16 mouse cellular contexts compared by ENCODE assay signal in genomic region chr11:98384216-98384615, GRCm38 (mm10). TPM values are rescaled to one million over a fixed set of nuclear protein-coding genes. Genes with fewer than 3 reads are reported as not detected.
DNase-seq lines count a peak whose midpoint lies in the region; ATAC-seq and TF ChIP-seq lines count a peak whose summit lies in the region.
"Had no signal": no experiment of that assay in that cellular context is flagged by ENCODE, and none has a peak within 500 bp of the region (broad histone marks: within the 10 kb centered on the region; RNA-seq: fewer than 3 reads in every experiment).

No protein-coding gene starts in this region.

- ATAC-seq in heart, embryonic 12.5 days (ENCODE audit: insufficient number of reproducible peaks, low FRiP score) = no peak
- ATAC-seq in kidney, embryonic 16.5 days (ENCODE audit: low FRiP score, low TSS enrichment) = no peak

- DNase-seq in cerebellum, postnatal 25 days = peak; percentile 40 to 59
- no peak for DNase-seq in cerebellum, adult 11 months
- no peak for DNase-seq in heart, adult 18-20 months
- DNase-seq in kidney, adult 2 months = no peak
- DNase-seq in embryonic facial prominence, embryonic 10.5 days (ENCODE audit: low spot score) = no peak
- DNase-seq in layer of hippocampus, adult 9-11 months = no peak
- DNase-seq: kidney, adult 9 months; liver, postnatal 0 days; right cerebral cortex, postnatal 14 days; thymus, postnatal 25 days had no signal

- H3K27me3 ChIP-seq in heart, embryonic 12.5 days (replicated peaks) = peaks cover 37% of the 10 kb centered on the region
- peaks cover 27% of the 10 kb centered on the region for H3K27me3 ChIP-seq in kidney, embryonic 16.5 days (ENCODE audit: insufficient read depth, low read length)
- no peaks in the 10 kb centered on the region for H3K27me3 ChIP-seq in kidney, adult 2 months (replicated peaks; ENCODE audit: control insufficient read depth, insufficient read depth, low read length)
- peaks cover 62% of the 10 kb centered on the region for H3K27me3 ChIP-seq in embryonic facial prominence, embryonic 10.5 days (replicated peaks; ENCODE audit: low read depth, poor library complexity, severe bottlenecking)

- peak overlapping the region; percentile 92 for H3K27ac ChIP-seq in heart, embryonic 12.5 days (ENCODE audit: poor library complexity, severe bottlenecking)
- H3K27ac ChIP-seq in kidney, embryonic 16.5 days (ENCODE audit: low read length) = peak overlapping the region; percentile 54
- no peak overlapping the region for H3K27ac ChIP-seq in kidney, adult 2 months (ENCODE audit: insufficient read depth, low read depth, low read length)
- H3K27ac ChIP-seq in embryonic facial prominence, embryonic 10.5 days (replicated peaks) = 0 out of 2 replicates have a peak overlapping the region, but pooled peaks have one; percentile 11
- H3K27ac ChIP-seq: embryonic facial prominence, embryonic 15.5 days; hindbrain, embryonic 15.5 days; midbrain, embryonic 12.5 days had no signal

- H3K4me3 ChIP-seq in heart, embryonic 12.5 days = peak overlapping the region; percentile 52
- H3K4me3 ChIP-seq in kidney, embryonic 16.5 days (ENCODE audit: low read length) = no peak overlapping the region
- H3K4me3 ChIP-seq in kidney, adult 2 months (ENCODE audit: insufficient read depth, low read depth, low read length) = no peak overlapping the region
- H3K4me3 ChIP-seq in embryonic facial prominence, embryonic 10.5 days = no peak overlapping the region
- H3K4me3 ChIP-seq: embryonic facial prominence, embryonic 15.5 days; hindbrain, embryonic 15.5 days; midbrain, embryonic 12.5 days had no signal

- TF ChIP-seq CTCF in kidney, adult 2 months (conservative IDR thresholded peaks at IDR 0.05; ENCODE audit: insufficient read depth, insufficient read length, low read depth, low read length) = no peak

- no peak for TF ChIP-seq POLR2A in kidney, adult 2 months (IDR thresholded peaks at IDR 0.05; ENCODE audit: low read depth, low read length)

- H3K4me1 ChIP-seq in heart, embryonic 12.5 days (replicated peaks) = peaks cover 77% of the 10 kb centered on the region
- peaks cover 21% of the 10 kb centered on the region for H3K4me1 ChIP-seq in kidney, embryonic 16.5 days (ENCODE audit: insufficient read depth, low read length)
- H3K4me1 ChIP-seq in kidney, adult 2 months (ENCODE audit: control insufficient read depth, insufficient read depth, low read length) = 0 out of 2 replicates have a peak, but pooled peaks cover 5% of the 10 kb centered on the region
- H3K4me1 ChIP-seq in embryonic facial prominence, embryonic 10.5 days = peaks cover 37% of the 10 kb centered on the region

- peaks cover 18% of the 10 kb centered on the region for H3K36me3 ChIP-seq in heart, embryonic 12.5 days
- peaks cover 12% of the 10 kb centered on the region for H3K36me3 ChIP-seq in kidney, embryonic 16.5 days (ENCODE audit: insufficient read depth, low read length)
- H3K36me3 ChIP-seq in kidney, adult 2 months (ENCODE audit: control insufficient read depth, insufficient read depth, low read length) = no peaks in the 10 kb centered on the region
- H3K36me3 ChIP-seq in embryonic facial prominence, embryonic 10.5 days (replicated peaks) = peaks cover 24% of the 10 kb centered on the region

- H3K9me3 ChIP-seq in heart, embryonic 12.5 days (replicated peaks) = no peaks in the 10 kb centered on the region
- no peaks in the 10 kb centered on the region for H3K9me3 ChIP-seq in kidney, embryonic 16.5 days (ENCODE audit: low read length)
- no peaks in the 10 kb centered on the region for H3K9me3 ChIP-seq in embryonic facial prominence, embryonic 10.5 days
- H3K9me3 ChIP-seq: embryonic facial prominence, embryonic 15.5 days; hindbrain, embryonic 15.5 days; midbrain, embryonic 12.5 days had no signal

- WGBS in heart, embryonic 12.5 days = 57% methylated on average over 20 of the region's 20 CpGs
- WGBS in kidney, embryonic 16.5 days = 73% methylated on average over 20 of the region's 20 CpGs
- WGBS in kidney, adult 2 months = 86% methylated on average over 20 of the region's 20 CpGs
- 65% methylated on average over 20 of the region's 20 CpGs for WGBS in embryonic facial prominence, embryonic 10.5 days

- peak overlapping the region; percentile 81 for H3K9ac ChIP-seq in heart, embryonic 12.5 days
- H3K9ac ChIP-seq in kidney, embryonic 16.5 days (replicated peaks; ENCODE audit: low read length) = no peak overlapping the region
- H3K9ac ChIP-seq: embryonic facial prominence, embryonic 15.5 days; hindbrain, embryonic 15.5 days; liver, postnatal 0 days; midbrain, embryonic 12.5 days had no signal

- H3K4me2 ChIP-seq in heart, embryonic 12.5 days = peak overlapping the region; percentile 70
- H3K4me2 ChIP-seq in kidney, embryonic 16.5 days (replicated peaks; ENCODE audit: low read depth, low read length) = no peak overlapping the region
- H3K4me2 ChIP-seq: embryonic facial prominence, embryonic 15.5 days; hindbrain, embryonic 15.5 days; midbrain, embryonic 12.5 days had no signal

RNA-seq across cellular contexts. Expression of gene Tcap, which starts 0.6 kb away (rescaled TPM):
- polyA plus RNA-seq in heart, embryonic 12.5 days (2016; fragmentation: Nextera tagmentation; extraction: Ambion mirVana) = 143 and 152 TPM in 2 replicates
- 1,000 to 10,000 TPM; 1,636 to 2,096 TPM for total RNA-seq in heart, adult 18-20 months (2021)
- polyA plus RNA-seq in kidney, embryonic 16.5 days (2015; fragmentation: Nextera tagmentation; extraction: Ambion mirVana) = 2.4 and 2.7 TPM in 2 replicates
- 0.56 and 33.0 TPM in 2 replicates for polyA plus RNA-seq in kidney, adult 2 months (2012; rRNA removed)
- polyA plus RNA-seq in embryonic facial prominence, embryonic 10.5 days (2016; fragmentation: Nextera tagmentation; extraction: Ambion mirVana) = not detected in 2 replicates
- polyA plus RNA-seq: forebrain, embryonic 11.5 days; hindbrain, embryonic 15.5 days had no signal

RNA-seq across cellular contexts. Expression of gene Pnmt, which starts 2.0 kb away (rescaled TPM):
- polyA plus RNA-seq in heart, embryonic 12.5 days (2016; fragmentation: Nextera tagmentation; extraction: Ambion mirVana) = 1.7 and 2.0 TPM in 2 replicates
- under 1 TPM; 0.84 to 0.90 TPM for total RNA-seq in heart, adult 18-20 months (2021)
- 2.5 and 2.8 TPM in 2 replicates for polyA plus RNA-seq in kidney, embryonic 16.5 days (2015; fragmentation: Nextera tagmentation; extraction: Ambion mirVana)
- not detected in 2 replicates for polyA plus RNA-seq in kidney, adult 2 months (2012; rRNA removed)
- 0.17 and 0.30 TPM in 2 replicates for polyA plus RNA-seq in embryonic facial prominence, embryonic 10.5 days (2016; fragmentation: Nextera tagmentation; extraction: Ambion mirVana)
- polyA plus RNA-seq: forebrain, embryonic 11.5 days; liver, postnatal 0 days had no signal

RNA-seq across cellular contexts. Expression of gene Pgap3, which starts 16.1 kb away (rescaled TPM):
- polyA plus RNA-seq in heart, embryonic 12.5 days (2016; fragmentation: Nextera tagmentation; extraction: Ambion mirVana) = 20.0 and 20.6 TPM in 2 replicates
- total RNA-seq in heart, adult 18-20 months (2021) = 1 to 10 TPM; 8.1 to 9.1 TPM
- 17.6 and 22.3 TPM in 2 replicates for polyA plus RNA-seq in kidney, embryonic 16.5 days (2015; fragmentation: Nextera tagmentation; extraction: Ambion mirVana)
- polyA plus RNA-seq in kidney, adult 2 months (2012; rRNA removed) = 32.2 and 35.4 TPM in 2 replicates
- 9.6 TPM in 2 replicates for polyA plus RNA-seq in embryonic facial prominence, embryonic 10.5 days (2016; fragmentation: Nextera tagmentation; extraction: Ambion mirVana)

RNA-seq across cellular contexts. Expression of gene Stard3, which starts 26.0 kb away (rescaled TPM):
- polyA plus RNA-seq in heart, embryonic 12.5 days (2016; fragmentation: Nextera tagmentation; extraction: Ambion mirVana) = 45.2 and 47.6 TPM in 2 replicates
- total RNA-seq in heart, adult 18-20 months (2021) = 10 to 100 TPM; 15.8 to 20.6 TPM
- polyA plus RNA-seq in kidney, embryonic 16.5 days (2015; fragmentation: Nextera tagmentation; extraction: Ambion mirVana) = 62.0 and 62.4 TPM in 2 replicates
- polyA plus RNA-seq in kidney, adult 2 months (2012; rRNA removed) = 59.1 and 74.9 TPM in 2 replicates
- 40.8 and 41.7 TPM in 2 replicates for polyA plus RNA-seq in embryonic facial prominence, embryonic 10.5 days (2016; fragmentation: Nextera tagmentation; extraction: Ambion mirVana)

RNA-seq across cellular contexts. Expression of gene Erbb2, which starts 28.1 kb away (rescaled TPM):
- polyA plus RNA-seq in heart, embryonic 12.5 days (2016; fragmentation: Nextera tagmentation; extraction: Ambion mirVana) = 66.7 and 67.1 TPM in 2 replicates
- 1 to 10 TPM; 5.6 to 5.9 TPM for total RNA-seq in heart, adult 18-20 months (2021)
- 54.9 and 57.7 TPM in 2 replicates for polyA plus RNA-seq in kidney, embryonic 16.5 days (2015; fragmentation: Nextera tagmentation; extraction: Ambion mirVana)
- polyA plus RNA-seq in kidney, adult 2 months (2012; rRNA removed) = 44.8 and 55.9 TPM in 2 replicates
- 27.5 and 29.5 TPM in 2 replicates for polyA plus RNA-seq in embryonic facial prominence, embryonic 10.5 days (2016; fragmentation: Nextera tagmentation; extraction: Ambion mirVana)

Comparison
In these comparisons a context has a peak if more than half of its experiments do, and no peak if none do; other contexts are left out.
1. DNase-seq: peak in cerebellum, postnatal 25 days (2 of 2); none in cerebellum, adult 11 months (single experiment), heart, adult 18-20 months (0 of 2), kidney, adult 2 months (single experiment), embryonic facial prominence, embryonic 10.5 days (single experiment) and layer of hippocampus, adult 9-11 months (single experiment).